28 mouse cellular contexts compared by ENCODE assay signal in genomic region chr12:70711030-70711429, GRCm38 (mm10).
DNase-seq lines count a peak whose midpoint lies in the region; ATAC-seq and TF ChIP-seq lines count a peak whose summit lies in the region.
"Had no signal": no experiment of that assay in that cellular context is flagged by ENCODE, and none has a peak within 500 bp of the region (broad histone marks: within the 10 kb centered on the region; RNA-seq: fewer than 3 reads in every experiment).

No protein-coding gene starts in this region.

- no peak for TF ChIP-seq EP300 in CH12.LX (IDR thresholded peaks at IDR 0.05; ENCODE audit: low read length)

- no peak for TF ChIP-seq CTCF in CH12.LX (conservative IDR thresholded peaks at IDR 0.05 in 1 of 2, IDR thresholded peaks at IDR 0.05 in 1 of 2; ENCODE audit: low read depth in 2 of 2, low read length in 2 of 2)
- TF ChIP-seq CTCF in hindbrain, postnatal 0 days (IDR thresholded peaks at IDR 0.05; ENCODE audit: low read depth), result no peak

- peaks cover 28% of the 10 kb centered on the region for H3K4me1 ChIP-seq in heart, embryonic 12.5 days (replicated peaks)
- peaks cover 23 to 49% of the 10 kb centered on the region in 2 experiments for H3K4me1 ChIP-seq in CH12.LX (ENCODE audit: control insufficient read depth in 1 of 2, insufficient read depth in 2 of 2)
- H3K4me1 ChIP-seq in hindbrain, postnatal 0 days (ENCODE audit: insufficient read depth, low read length), result no peaks in the 10 kb centered on the region

- in situ Hi-C loops in CH12.LX (cut with MboI; ENCODE audit: low pct_ligation_motif_present, low pct_unique_long_range_greater_than_20kb, low sequenced_read_pairs), result no loop called here

- H3K79me2 ChIP-seq in CH12.LX (replicated peaks; ENCODE audit: control insufficient read depth, extremely low read depth, insufficient read depth, poor library complexity, severe bottlenecking), result no peaks in the 10 kb centered on the region

- H3K4me2 ChIP-seq in heart, embryonic 12.5 days, result no peak overlapping the region
- H3K4me2 ChIP-seq in CH12.LX (ENCODE audit: insufficient read depth, low read depth, poor library complexity, severe bottlenecking), result no peak overlapping the region
- H3K4me2 ChIP-seq in hindbrain, postnatal 0 days (ENCODE audit: low read depth, low read length), result no peak overlapping the region
- H3K4me2 ChIP-seq: embryonic facial prominence, embryonic 15.5 days; hindbrain, embryonic 14.5 days; kidney, embryonic 15.5 days; limb, embryonic 13.5 days; liver, embryonic 11.5 days had no signal

- no peak for TF ChIP-seq RAD21 in CH12.LX (IDR thresholded peaks at IDR 0.05; ENCODE audit: low read depth, low read length)

- H3K27me3 ChIP-seq in heart, embryonic 12.5 days (replicated peaks), result no peaks in the 10 kb centered on the region
- no peaks in the 10 kb centered on the region for H3K27me3 ChIP-seq in CH12.LX (replicated peaks)
- no peaks in the 10 kb centered on the region for H3K27me3 ChIP-seq in hindbrain, postnatal 0 days (ENCODE audit: insufficient read depth, low read length)
- H3K27me3 ChIP-seq: embryonic facial prominence, embryonic 15.5 days; kidney, embryonic 15.5 days; limb, embryonic 13.5 days; Patski had no signal

- dilution Hi-C loops in CH12.LX (cut with MboI; ENCODE audit: extremely low pct_ligation_motif_present, extremely low pct_unique_long_range_greater_than_20kb, low sequenced_read_pairs), result no loop called here

- no peak for TF ChIP-seq POLR2A in CH12.LX (IDR thresholded peaks at IDR 0.05; ENCODE audit: low read depth, low read length)

- WGBS in heart, embryonic 12.5 days, result 51% methylated on average over 5 of the region's 5 CpGs
- 52% methylated on average over 5 of the region's 5 CpGs for WGBS in hindbrain, postnatal 0 days

- no peak for ATAC-seq in heart, embryonic 12.5 days (ENCODE audit: insufficient number of reproducible peaks, low FRiP score)
- no peak for ATAC-seq in hindbrain, postnatal 0 days
- ATAC-seq: forebrain, embryonic 14.5 days; Patski had no signal

- no peak overlapping the region for H3K4me3 ChIP-seq in heart, embryonic 12.5 days
- no peak overlapping the region for H3K4me3 ChIP-seq in CH12.LX (replicated peaks in 1 of 3; ENCODE audit: low read depth in 2 of 3, low read length in 2 of 3, poor library complexity in 1 of 3)
- no peak overlapping the region for H3K4me3 ChIP-seq in hindbrain, postnatal 0 days (ENCODE audit: low read length)
- H3K4me3 ChIP-seq: embryonic facial prominence, embryonic 10.5 days; embryonic facial prominence, embryonic 15.5 days; heart, embryonic 10.5 days; kidney, embryonic 15.5 days; left cerebral cortex, adult 2 months; limb, embryonic 13.5 days had no signal

- H3K9ac ChIP-seq in heart, embryonic 12.5 days, result no peak overlapping the region
- H3K9ac ChIP-seq in CH12.LX (ENCODE audit: insufficient read depth, low read depth), result no peak overlapping the region
- H3K9ac ChIP-seq in hindbrain, postnatal 0 days (replicated peaks; ENCODE audit: low read length), result no peak overlapping the region
- H3K9ac ChIP-seq: embryonic facial prominence, embryonic 15.5 days; hindbrain, embryonic 14.5 days; kidney, embryonic 15.5 days; limb, embryonic 13.5 days had no signal

- no peaks in the 10 kb centered on the region for H3K9me3 ChIP-seq in heart, embryonic 12.5 days (replicated peaks)
- H3K9me3 ChIP-seq in CH12.LX (replicated peaks; ENCODE audit: low read length), result peaks cover 3% of the 10 kb centered on the region
- no peaks in the 10 kb centered on the region for H3K9me3 ChIP-seq in hindbrain, postnatal 0 days (ENCODE audit: low read length)
- H3K9me3 ChIP-seq: embryonic facial prominence, embryonic 10.5 days; embryonic facial prominence, embryonic 15.5 days; G1E; heart, embryonic 10.5 days; kidney, embryonic 15.5 days; limb, embryonic 13.5 days had no signal

- no peak overlapping the region for H3K27ac ChIP-seq in heart, embryonic 12.5 days (ENCODE audit: poor library complexity, severe bottlenecking)
- H3K27ac ChIP-seq in CH12.LX (ENCODE audit: insufficient read depth, low read depth), result no peak overlapping the region
- no peak overlapping the region for H3K27ac ChIP-seq in hindbrain, postnatal 0 days
- H3K27ac ChIP-seq: embryonic facial prominence, embryonic 10.5 days; embryonic facial prominence, embryonic 15.5 days; heart, embryonic 10.5 days; hindbrain, embryonic 14.5 days; kidney, embryonic 15.5 days; limb, embryonic 13.5 days had no signal

- no peaks in the 10 kb centered on the region for H3K36me3 ChIP-seq in heart, embryonic 12.5 days
- H3K36me3 ChIP-seq in CH12.LX (replicated peaks in 1 of 2; ENCODE audit: control insufficient read depth in 1 of 2, insufficient read depth in 1 of 2, low read length in 1 of 2), result no peaks in the 10 kb centered on the region
- H3K36me3 ChIP-seq in hindbrain, postnatal 0 days (ENCODE audit: insufficient read depth, low read length), result no peaks in the 10 kb centered on the region
- H3K36me3 ChIP-seq: embryonic facial prominence, embryonic 10.5 days; embryonic facial prominence, embryonic 15.5 days; G1E; heart, embryonic 10.5 days; kidney, embryonic 15.5 days; limb, embryonic 13.5 days had no signal

- peak; percentile 62 for DNase-seq in heart, adult 11 months
- no peak for DNase-seq in CH12.LX (ENCODE audit: extremely low read depth)
- peak; percentile 88 for DNase-seq in R1 (ENCODE audit: low read depth, low spot score)
- DNase-seq in induced T-regulatory cell, adult 2 months (ENCODE audit: low read depth), result peak; percentile 47
- no peak for DNase-seq in thymus, postnatal 0 days (ENCODE audit: low spot score)
- DNase-seq in layer of hippocampus, postnatal 25 days (ENCODE audit: extremely low spot score in 1 of 2, low spot score in 1 of 2), result no peak
- DNase-seq in hindbrain, postnatal 0 days (ENCODE audit: low spot score), result no peak
- DNase-seq: adrenal gland, postnatal 25 days; cerebellum, adult 2 months; cerebellum, postnatal 25 days; gastrocnemius, postnatal 14 days; heart, postnatal 36 days; kidney, adult 18-20 months; kidney, postnatal 25 days; midbrain, embryonic 14.5 days; thymus, adult 2 months had no signal

TF ChIP-seq in CH12.LX, 34 proteins besides CTCF, POLR2A, EP300 and RAD21:
- TF ChIP-seq JUND (conservative IDR thresholded peaks at IDR 0.05; ENCODE audit: low read depth, low read length), result no peak
- no peak for TF ChIP-seq ZKSCAN1 (IDR thresholded peaks at IDR 0.05; ENCODE audit: borderline replicate concordance, low read depth, low read length)
- peak; percentile 32; the same call in 1 of the 2 replicates for TF ChIP-seq ELF1 (IDR thresholded peaks at IDR 0.05; ENCODE audit: low read depth, low read length)
- TF ChIP-seq E2F4 (IDR thresholded peaks at IDR 0.05; ENCODE audit: insufficient replicate concordance, low read depth, low read length), result no peak
- TF ChIP-seq MYC (IDR thresholded peaks at IDR 0.05; ENCODE audit: low read depth, low read length), result no peak
- TF ChIP-seq MEF2A (IDR thresholded peaks at IDR 0.05; ENCODE audit: borderline replicate concordance, low read depth, low read length), result no peak
- TF ChIP-seq GABPA (IDR thresholded peaks at IDR 0.05; ENCODE audit: insufficient replicate concordance, low read depth, low read length), result no peak
- no peak for TF ChIP-seq CHD2 (IDR thresholded peaks at IDR 0.05; ENCODE audit: low read length)

Comparison
In these comparisons a context has a peak if more than half of its experiments do, and no peak if none do; other contexts are left out.
1. DNase-seq: peak in heart, adult 11 months (single experiment), R1 (single experiment) and induced T-regulatory cell, adult 2 months (single experiment); none in CH12.LX (single experiment), thymus, postnatal 0 days (single experiment), layer of hippocampus, postnatal 25 days (0 of 2) and hindbrain, postnatal 0 days (single experiment).